Mouse (Mus musculus): ENCODE measurements around the gene Mtf1. TPM values are rescaled to one million over a fixed set of nuclear protein-coding genes. Genes with fewer than 3 reads are reported as not detected.
A peak's percentile ranks its signal among the peaks of the same experiment; 100 is the strongest.

Mtf1 gene
- total RNA-seq, 1 experiment from 2014 or later = 35.9 TPM

GRCm38 (mm10) chr4:124889935-124890334 lies 88.0 kb downstream of the Mtf1 start:
- no peak for ATAC-seq (replicated peaks in 1 of 2; ENCODE audit: insufficient read depth in 1 of 2, low FRiP score in 2 of 2, low TSS enrichment in 1 of 2, low read depth in 1 of 2, poor library complexity in 2 of 2, severe bottlenecking in 2 of 2)

GRCm38 (mm10) chr4:124890831-124891230 lies 88.9 kb downstream of the Mtf1 start:
- no peak for ATAC-seq (replicated peaks in 1 of 2; ENCODE audit: insufficient read depth in 1 of 2, low FRiP score in 2 of 2, low TSS enrichment in 1 of 2, low read depth in 1 of 2, poor library complexity in 2 of 2, severe bottlenecking in 2 of 2)

GRCm38 (mm10) chr4:124893769-124894168 lies 91.9 kb downstream of the Mtf1 start:
- ATAC-seq (replicated peaks in 1 of 2; ENCODE audit: insufficient read depth in 1 of 2, low FRiP score in 2 of 2, low TSS enrichment in 1 of 2, low read depth in 1 of 2, poor library complexity in 2 of 2, severe bottlenecking in 2 of 2) = no peak

- ATAC-seq (replicated peaks in 1 of 2; ENCODE audit: insufficient read depth in 1 of 2, low FRiP score in 2 of 2, low TSS enrichment in 1 of 2, low read depth in 1 of 2, poor library complexity in 2 of 2, severe bottlenecking in 2 of 2) = peak; percentile 36 to 53; a peak in 1 of 4 replicates
Observed at GRCm38 (mm10) chr4:124894508-124895428, 92.9 kb downstream of the Mtf1 start.

GRCm38 (mm10) chr4:124898428-124898827 lies 96.5 kb downstream of the Mtf1 start:
- no peak for ATAC-seq (replicated peaks in 1 of 2; ENCODE audit: insufficient read depth in 1 of 2, low FRiP score in 2 of 2, low TSS enrichment in 1 of 2, low read depth in 1 of 2, poor library complexity in 2 of 2, severe bottlenecking in 2 of 2)

Other genes with a start within 250 kb of the Mtf1 start
- gene 3100002H09Rik, start 191.3 kb upstream of the Mtf1 start, total RNA-seq (2017) = not detected in 2 replicates
- not detected in 2 replicates for gene Pou3f1, start 145.3 kb upstream of the Mtf1 start, total RNA-seq (2017)
- 77.8 and 93.4 TPM in 2 replicates for gene Utp11, start 108.5 kb upstream of the Mtf1 start, total RNA-seq (2017)
- gene Fhl3, start 101.4 kb upstream of the Mtf1 start, total RNA-seq (2017) = 9.7 and 15.5 TPM in 2 replicates
- gene Sf3a3, start 87.3 kb upstream of the Mtf1 start, total RNA-seq (2017) = 118 and 153 TPM in 2 replicates
- gene Inpp5b, start 60.3 kb upstream of the Mtf1 start, total RNA-seq (2017) = 33.5 and 42.3 TPM in 2 replicates
- 37.7 and 54.7 TPM in 2 replicates for gene Yrdc, start 48.6 kb downstream of the Mtf1 start, total RNA-seq (2017)
- 6.4 and 7.6 TPM in 2 replicates for gene 1110065P20Rik, start 49.1 kb downstream of the Mtf1 start, total RNA-seq (2017)
- gene Maneal, start 60.1 kb downstream of the Mtf1 start, total RNA-seq (2017) = not detected in 2 replicates
- not detected in 2 replicates for gene Epha10, start 78.8 kb downstream of the Mtf1 start, total RNA-seq (2017)
- gene 9930104L06Rik, start 134.9 kb downstream of the Mtf1 start, total RNA-seq (2017) = 14.3 and 15.4 TPM in 2 replicates
- 69.7 and 89.3 TPM in 2 replicates for gene Cdca8, start 137.2 kb downstream of the Mtf1 start, total RNA-seq (2017)
- gene Rspo1, start 184.3 kb downstream of the Mtf1 start, total RNA-seq (2017) = 2.3 TPM in 1 of 2 replicates, not detected in the other
- 161 and 225 TPM in 2 replicates for gene Gnl2, start 214.5 kb downstream of the Mtf1 start, total RNA-seq (2017)

All from hematopoietic stem cell, adult 5-6 weeks (primary cell).